Mouse (Mus musculus) hindbrain, embryonic 10.5 days (tissue): ENCODE measurements around the gene Zfp467. TPM values are rescaled to one million over a fixed set of nuclear protein-coding genes. Genes with fewer than 3 reads are reported as not detected.
A peak's percentile ranks its signal among the peaks of the same experiment; 100 is the strongest.

ENCODE experiments used
- DNase-seq: peaks from one replicate; pipeline ENCODE4 v3.0.0-alpha.2; 2017; ENCODE audit warnings: low spot score
- H3K27ac ChIP-seq: fragments of 300-500 bp; sonication (generic); 2 replicates; pipeline ENCODE4 v1.5.1; 2016; ENCODE audit warnings: mild to moderate bottlenecking, moderate library complexity
- H3K27me3 ChIP-seq: fragments of 300-500 bp; sonication (generic); 2 replicates; pipeline ENCODE4 v1.6.1; 2016; ENCODE audit warnings: mild to moderate bottlenecking; ENCODE audit not compliant: poor library complexity, insufficient read depth, severe bottlenecking
- H3K36me3 ChIP-seq: fragments of 300-500 bp; sonication (generic); 2 replicates; pipeline ENCODE4 v1.6.1; 2016; ENCODE audit warnings: mild to moderate bottlenecking, moderate library complexity
- H3K4me1 ChIP-seq: fragments of 300-500 bp; sonication (generic); replicated peaks from 2 replicates; pipeline ENCODE4 v1.6.1; 2016; ENCODE audit warnings: mild to moderate bottlenecking
- H3K4me3 ChIP-seq: fragments of 300-500 bp; sonication (generic); 2 replicates; pipeline ENCODE4 v1.5.1; 2016; ENCODE audit warnings: mild to moderate bottlenecking, moderate library complexity
- H3K9me3 ChIP-seq: fragments of 300-500 bp; sonication (generic); 2 replicates; pipeline ENCODE4 v1.6.1; 2016; ENCODE audit warnings: mild to moderate bottlenecking, moderate library complexity
- WGBS: fragments of 180-500 bp; shearing (Covaris S2); methylation state at CpG from one replicate; pipeline ENCODE4 v1.1.7; 2016; 5-methylcytosine and 5-hydroxymethylcytosine counted together
- polyA plus RNA-seq: library from polyadenylated mRNA; unstranded; fragments of >200 nt; fragmentation: Nextera tagmentation; extraction: Ambion mirVana; gene quantifications from 2 replicates; pipeline ENCODE4 v1.2.1, GENCODE M21; 2016

The Zfp467 gene
- polyA plus RNA-seq, 1 experiment from 2014 or later, result 16.2 TPM

DNA sequence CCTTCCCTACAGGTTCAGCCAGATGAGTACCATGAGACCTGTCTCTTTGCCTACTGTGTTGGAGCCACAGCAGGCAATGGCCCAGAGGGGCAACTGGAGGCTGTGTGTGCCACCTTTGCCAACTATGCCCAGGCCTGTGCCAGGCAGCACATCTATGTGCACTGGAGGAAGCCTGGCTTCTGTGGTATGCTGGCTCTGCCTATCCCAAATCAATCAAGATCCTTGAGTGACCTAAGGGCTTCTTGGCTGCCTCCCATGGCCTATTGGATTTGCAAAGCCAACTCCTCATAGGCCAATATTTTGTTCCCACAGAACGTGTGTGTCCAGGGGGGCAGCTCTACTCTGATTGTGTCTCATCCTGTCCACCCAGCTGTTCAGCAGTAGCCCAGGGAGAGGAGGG lies 6.5 kb upstream of the Zfp467 start:
- H3K9me3 ChIP-seq, result no peaks in the 10 kb centered on the region
- H3K27ac ChIP-seq, result no peak overlapping the region
- 77% methylated on average over 1 of the region's 1 CpGs for WGBS
- 0 out of 2 replicates have a peak, but pooled peaks cover 9% of the 10 kb centered on the region for H3K4me1 ChIP-seq
- H3K27me3 ChIP-seq, result peaks cover under 1% of the 10 kb centered on the region
- no peaks in the 10 kb centered on the region for H3K36me3 ChIP-seq
- DNase-seq, result no peak
- no peak overlapping the region for H3K4me3 ChIP-seq

DNA sequence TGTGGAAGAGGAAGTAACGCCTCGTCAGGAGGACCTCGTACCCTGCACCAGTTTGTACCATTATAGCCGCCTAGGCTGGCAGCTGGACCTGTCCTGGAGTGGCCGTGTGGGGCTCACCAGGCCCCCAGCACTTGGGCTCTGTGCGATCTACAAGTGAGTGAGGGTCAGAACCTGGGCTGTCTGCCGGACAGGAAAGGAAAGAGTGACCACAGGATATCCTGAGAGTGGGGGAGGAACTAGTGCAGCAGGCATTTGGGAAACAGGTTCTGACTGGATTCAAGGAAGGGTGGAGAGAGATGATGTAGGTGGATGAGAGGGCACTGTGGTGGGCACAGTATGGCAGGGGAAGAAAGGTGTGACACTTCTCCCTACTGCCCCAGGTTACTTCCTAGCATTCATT lies 2.9 kb upstream of the Zfp467 start:
- Histone ChIP-seq H3K4me3 (no peak overlapping the region), H3K27me3 (peaks cover 12% of the 10 kb centered on the region), H3K36me3 (no peaks in the 10 kb centered on the region), H3K4me1 (peaks cover 34% of the 10 kb centered on the region), H3K27ac (no peak overlapping the region), H3K9me3 (no peaks in the 10 kb centered on the region)
- no peak for DNase-seq
- WGBS, result 82% methylated on average over 7 of the region's 7 CpGs

GRCm38 (mm10) chr6:48447929-48448328 lies 2.3 kb upstream of the Zfp467 start, which contains the start of gene Sspo:
TSS of gene Sspo (plus strand) at chr6:48448229.
- DNase-seq, result no peak
- Histone ChIP-seq H3K36me3 (no peaks in the 10 kb centered on the region), H3K4me3 (no peak within 1 kb of the TSS), H3K27me3 (peaks cover 12% of the 10 kb centered on the region), H3K4me1 (peaks cover 40% of the 10 kb centered on the region), H3K27ac (no peak within 1 kb of the TSS), H3K9me3 (no peaks in the 10 kb centered on the region)
- WGBS, result 83% methylated on average over 1 of the region's 1 CpGs

GRCm38 (mm10) chr6:48446896-48447295 lies 1.3 kb upstream of the Zfp467 start:
- Histone ChIP-seq H3K36me3 (peaks cover 9% of the 10 kb centered on the region), H3K9me3 (peaks cover 4% of the 10 kb centered on the region; the same call in 1 of the 2 replicates), H3K27ac (no peak overlapping the region), H3K4me1 (peaks cover 40% of the 10 kb centered on the region), H3K4me3 (no peak overlapping the region), H3K27me3 (peaks cover 13% of the 10 kb centered on the region)
- no peak for DNase-seq
- 77% methylated on average over 3 of the region's 3 CpGs for WGBS

DNA sequence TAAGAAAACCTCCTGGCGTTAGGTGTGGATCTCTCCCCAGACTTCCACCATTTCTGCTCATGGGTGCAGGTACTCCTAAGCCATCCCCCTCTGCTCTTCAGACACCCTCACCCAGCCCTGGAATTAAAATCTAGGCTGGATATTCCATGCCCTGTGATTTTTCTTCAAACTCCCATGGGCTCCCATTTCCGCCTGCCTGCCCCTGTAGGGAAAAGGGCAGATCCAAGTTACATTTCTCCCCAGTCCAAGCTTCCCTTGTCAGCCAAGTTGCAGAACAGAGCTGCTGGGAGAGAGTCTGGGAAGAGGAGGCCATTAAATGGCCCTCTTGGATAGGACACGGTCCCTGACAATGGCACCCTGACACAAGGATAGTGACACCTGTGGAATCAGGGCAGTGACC lies 631 bp upstream of the Zfp467 start:
- no peak for DNase-seq
- WGBS, result 33% methylated on average over 3 of the region's 3 CpGs
- H3K27me3 ChIP-seq, result peaks cover 19% of the 10 kb centered on the region
- H3K4me3 ChIP-seq, result peak overlapping the region; percentile 89
- H3K36me3 ChIP-seq, result peaks cover 15% of the 10 kb centered on the region
- H3K4me1 ChIP-seq, result peaks cover 42% of the 10 kb centered on the region
- peak overlapping the region; percentile 97 for H3K27ac ChIP-seq
- H3K9me3 ChIP-seq, result peaks cover 10% of the 10 kb centered on the region; the same call in 1 of the 2 replicates

GRCm38 (mm10) chr6:48444310-48445180 lies 1.1 kb downstream of the Zfp467 start:
- no peak for DNase-seq
- peak overlapping the region; percentile 89 for H3K4me3 ChIP-seq
- WGBS, result 1% methylated on average over 32 of the region's 34 CpGs

GRCm38 (mm10) chr6:48443592-48444309 lies 1.9 kb downstream of the Zfp467 start:
- H3K4me1 ChIP-seq, result peaks cover 67% of the 10 kb centered on the region
- peaks cover 10% of the 10 kb centered on the region; the same call in 1 of the 2 replicates for H3K9me3 ChIP-seq
- WGBS, result 2% methylated on average over 19 of the region's 19 CpGs
- peak overlapping the region; percentile 89 for H3K4me3 ChIP-seq
- DNase-seq, result peak; percentile 97
- peak overlapping the region; percentile 97 for H3K27ac ChIP-seq
- peaks cover 44% of the 10 kb centered on the region for H3K27me3 ChIP-seq
- H3K36me3 ChIP-seq, result peaks cover 23% of the 10 kb centered on the region

More at GRCm38 (mm10) chr6:48444310-48445180, 1.1 kb downstream of the Zfp467 start:
- H3K9me3 ChIP-seq, result peaks cover 10% of the 10 kb centered on the region; the same call in 1 of the 2 replicates
- H3K36me3 ChIP-seq, result peaks cover 20% of the 10 kb centered on the region
- peaks cover 59% of the 10 kb centered on the region for H3K4me1 ChIP-seq
- H3K27me3 ChIP-seq, result peaks cover 36% of the 10 kb centered on the region
- peak overlapping the region; percentile 97 for H3K27ac ChIP-seq

DNA sequence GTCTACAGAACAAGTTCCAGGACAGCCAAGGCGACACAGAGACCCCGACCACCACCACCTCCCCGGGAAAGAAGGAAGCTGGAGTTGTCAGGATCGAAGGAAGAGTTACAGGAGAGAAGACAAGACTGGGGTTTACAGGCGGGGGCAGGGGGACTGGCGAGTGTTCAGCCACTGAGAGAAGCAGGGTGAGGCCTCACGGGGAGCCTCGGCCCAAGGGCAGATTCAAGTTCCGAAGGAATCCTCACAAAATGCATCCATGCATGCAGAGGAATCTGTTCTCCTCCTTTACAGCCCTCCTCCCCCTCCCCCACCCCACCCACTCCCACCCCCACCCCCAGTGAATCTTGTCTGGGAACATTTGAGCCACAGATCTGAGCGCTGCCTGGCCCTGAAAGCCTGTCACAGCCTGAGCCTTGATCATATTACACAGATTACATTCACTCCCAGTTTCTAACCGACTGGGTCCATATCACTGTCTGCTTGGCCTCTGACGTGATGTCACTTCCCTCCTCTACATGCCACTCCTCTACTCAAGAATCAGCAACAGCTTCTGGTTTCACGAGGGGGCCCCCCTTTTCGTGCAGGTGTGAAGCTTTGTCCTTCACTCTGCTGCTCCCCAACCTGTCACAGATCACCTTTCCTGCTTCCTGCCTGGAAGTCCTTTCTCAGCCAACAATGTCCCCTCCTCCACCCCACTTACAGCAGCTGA lies 5.2 kb downstream of the Zfp467 start:
- Histone ChIP-seq H3K4me3 (no peak overlapping the region), H3K27ac (0 out of 2 replicates have a peak overlapping the region, but pooled peaks have one; percentile 35), H3K36me3 (peaks cover 41% of the 10 kb centered on the region), H3K9me3 (peaks cover 10% of the 10 kb centered on the region; the same call in 1 of the 2 replicates), H3K27me3 (peaks cover 65% of the 10 kb centered on the region), H3K4me1 (peaks cover 61% of the 10 kb centered on the region)
- WGBS, result 40% methylated on average over 14 of the region's 14 CpGs
- DNase-seq, result peak; percentile 10

GRCm38 (mm10) chr6:48439654-48440053 lies 6.0 kb downstream of the Zfp467 start:
- Histone ChIP-seq H3K4me3 (no peak overlapping the region), H3K4me1 (peaks cover 53% of the 10 kb centered on the region), H3K27me3 (peaks cover 74% of the 10 kb centered on the region), H3K36me3 (peaks cover 41% of the 10 kb centered on the region), H3K9me3 (peaks cover 10% of the 10 kb centered on the region; the same call in 1 of the 2 replicates), H3K27ac (peak overlapping the region; percentile 40; the same call in 1 of the 2 replicates)
- no peak for DNase-seq

DNA sequence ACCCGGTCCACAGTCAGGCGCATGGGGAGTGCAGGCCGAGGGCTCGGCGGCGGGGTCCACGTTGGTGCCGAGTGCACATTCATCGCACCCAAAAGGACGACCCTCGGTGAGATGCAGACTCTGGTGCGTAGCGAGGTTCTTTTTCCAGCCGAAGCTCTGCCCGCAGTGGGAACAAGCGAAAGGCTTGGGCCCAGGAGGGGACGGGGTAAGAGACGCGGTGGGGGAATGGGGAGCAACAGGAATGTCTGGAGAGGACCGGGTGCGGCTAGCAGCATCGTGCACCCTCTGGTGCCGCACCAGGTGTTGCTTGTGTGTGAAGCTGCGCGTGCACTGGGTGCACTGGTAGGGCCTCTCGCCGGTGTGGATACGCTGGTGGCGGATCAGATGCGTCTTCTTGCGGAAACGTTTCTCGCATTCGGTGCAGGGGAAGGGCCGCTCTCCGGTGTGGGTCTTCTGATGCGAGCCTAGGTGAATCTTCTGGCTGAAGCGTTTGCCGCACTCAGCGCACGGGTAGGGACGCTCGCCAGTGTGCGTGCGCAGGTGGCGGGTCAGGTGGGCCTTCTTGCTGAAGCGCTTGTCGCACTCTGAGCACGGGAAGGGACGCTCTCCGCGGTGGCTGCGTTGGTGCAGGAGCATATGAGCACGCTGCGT lies 7.0 kb downstream of the Zfp467 start:
- H3K27ac ChIP-seq, result peak overlapping the region; percentile 57
- peaks cover 10% of the 10 kb centered on the region; the same call in 1 of the 2 replicates for H3K9me3 ChIP-seq
- peaks cover 47% of the 10 kb centered on the region for H3K4me1 ChIP-seq
- 8% methylated on average over 55 of the region's 55 CpGs for WGBS
- H3K4me3 ChIP-seq, result peak overlapping the region; percentile 46
- peaks cover 74% of the 10 kb centered on the region for H3K27me3 ChIP-seq
- DNase-seq, result peak; percentile 42
- peaks cover 41% of the 10 kb centered on the region for H3K36me3 ChIP-seq

GRCm38 (mm10) chr6:48437679-48438376 lies 7.8 kb downstream of the Zfp467 start:
- Histone ChIP-seq H3K27me3 (peaks cover 74% of the 10 kb centered on the region), H3K4me3 (peak overlapping the region; percentile 46), H3K9me3 (peaks cover 10% of the 10 kb centered on the region; the same call in 1 of the 2 replicates), H3K36me3 (peaks cover 41% of the 10 kb centered on the region), H3K4me1 (peaks cover 48% of the 10 kb centered on the region), H3K27ac (peak overlapping the region; percentile 57)
- WGBS, result 19% methylated on average over 35 of the region's 35 CpGs
- DNase-seq, result peak; percentile 35
